Mouse (Mus musculus) neural tube, embryonic 14.5 days (tissue): Measurements from ENCODE around the gene Hoxc10. TPM values are rescaled to one million over a fixed set of nuclear protein-coding genes. Genes with fewer than 3 reads are reported as not detected.

Experiments used
- ATAC-seq: fragments of 200-750 bp; cut with Nextera tagmentation; 2 replicates; pipeline ENCODE4 v1.8.0; 2017; ENCODE audit warnings: low read depth, mild to moderate bottlenecking, moderate TSS enrichment, moderate library complexity
- H3K27ac ChIP-seq: fragments of 300-500 bp; sonication (generic); 2 replicates; pipeline ENCODE4 v1.5.1; 2014; ENCODE audit warnings: low read depth, mild to moderate bottlenecking, control low read depth, low read length, moderate library complexity, mixed read lengths
- H3K27me3 ChIP-seq: fragments of 300-500 bp; sonication (generic); 2 replicates; pipeline ENCODE4 v1.6.1; 2014; ENCODE audit warnings: low read length; ENCODE audit not compliant: control insufficient read depth, insufficient read depth
- H3K36me3 ChIP-seq: fragments of 300-500 bp; sonication (generic); 2 replicates; pipeline ENCODE4 v1.6.1; 2014; ENCODE audit warnings: low read length, mixed read lengths; ENCODE audit not compliant: control insufficient read depth, insufficient read depth
- H3K4me1 ChIP-seq: fragments of 300-500 bp; sonication (generic); 2 replicates; pipeline ENCODE4 v1.6.1; 2014; ENCODE audit warnings: low read length; ENCODE audit not compliant: control insufficient read depth, insufficient read depth
- H3K4me2 ChIP-seq: fragments of 300-500 bp; sonication (generic); 2 replicates; pipeline ENCODE4 v1.6.1; 2014; ENCODE audit warnings: mild to moderate bottlenecking, low read depth, low read length, control low read depth
- H3K4me3 ChIP-seq: fragments of 300-500 bp; sonication (generic); 2 replicates; pipeline ENCODE4 v1.5.1; 2014; ENCODE audit warnings: low read depth, low read length, control low read depth, mixed read lengths
- H3K9ac ChIP-seq: fragments of 300-500 bp; sonication (generic); replicated peaks from 2 replicates; pipeline ENCODE4 v1.6.1; 2014; ENCODE audit warnings: low read depth, mild to moderate bottlenecking, control low read depth, low read length, mixed read lengths
- H3K9me3 ChIP-seq: fragments of 300-500 bp; sonication (generic); 2 replicates; pipeline ENCODE4 v1.6.1; 2016; ENCODE audit warnings: low read length; ENCODE audit not compliant: control insufficient read depth
- WGBS: fragments of 180-500 bp; shearing (Covaris S2); extraction: QIAGEN DNeasy Blood & Tissue Kit; methylation state at CpG from one replicate; pipeline ENCODE4 v1.1.7; 2014; 5-methylcytosine and 5-hydroxymethylcytosine counted together
- polyA plus RNA-seq: library from polyadenylated mRNA; unstranded; fragments of >200 nt; fragmentation: Nextera tagmentation; extraction: Ambion mirVana; gene quantifications from 2 replicates; pipeline ENCODE4 v1.2.1, GENCODE M21; 2014

Hoxc10 gene
- polyA plus RNA-seq, 1 experiment from 2014 or later: 94.7 TPM

DNA sequence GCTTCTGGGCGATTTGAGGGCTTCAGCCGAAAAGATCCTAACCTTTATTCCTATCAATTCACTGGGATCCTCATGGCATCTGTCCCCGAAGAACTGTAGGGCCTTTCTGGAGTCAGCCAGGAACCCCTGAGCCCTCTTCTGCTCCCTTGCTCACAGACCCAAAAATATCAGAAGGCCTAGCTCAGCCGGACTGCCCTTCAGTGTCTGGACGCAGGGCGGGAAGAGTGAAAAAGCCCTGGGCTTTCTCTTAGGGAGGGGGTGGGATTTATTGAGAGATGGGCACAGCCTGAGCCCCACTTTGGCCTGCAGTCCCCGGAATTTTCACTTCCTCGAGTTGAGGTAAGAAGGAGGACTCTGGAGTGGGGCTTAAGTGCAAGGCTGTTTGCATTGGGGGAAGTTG lies 3.3 kb upstream of the Hoxc10 start:
- H3K27ac ChIP-seq: peak overlapping the region; percentile 56; the same call in 1 of the 2 replicates
- peaks cover 27% of the 10 kb centered on the region for H3K27me3 ChIP-seq
- H3K4me2 ChIP-seq: peak overlapping the region; percentile 94
- peak overlapping the region; percentile 87 for H3K4me3 ChIP-seq
- peak overlapping the region; percentile 37 for H3K9ac ChIP-seq
- no peaks in the 10 kb centered on the region for H3K36me3 ChIP-seq
- H3K4me1 ChIP-seq: no peaks in the 10 kb centered on the region
- no peaks in the 10 kb centered on the region for H3K9me3 ChIP-seq
- ATAC-seq: no peak
- 7% methylated on average over 8 of the region's 8 CpGs for WGBS

DNA sequence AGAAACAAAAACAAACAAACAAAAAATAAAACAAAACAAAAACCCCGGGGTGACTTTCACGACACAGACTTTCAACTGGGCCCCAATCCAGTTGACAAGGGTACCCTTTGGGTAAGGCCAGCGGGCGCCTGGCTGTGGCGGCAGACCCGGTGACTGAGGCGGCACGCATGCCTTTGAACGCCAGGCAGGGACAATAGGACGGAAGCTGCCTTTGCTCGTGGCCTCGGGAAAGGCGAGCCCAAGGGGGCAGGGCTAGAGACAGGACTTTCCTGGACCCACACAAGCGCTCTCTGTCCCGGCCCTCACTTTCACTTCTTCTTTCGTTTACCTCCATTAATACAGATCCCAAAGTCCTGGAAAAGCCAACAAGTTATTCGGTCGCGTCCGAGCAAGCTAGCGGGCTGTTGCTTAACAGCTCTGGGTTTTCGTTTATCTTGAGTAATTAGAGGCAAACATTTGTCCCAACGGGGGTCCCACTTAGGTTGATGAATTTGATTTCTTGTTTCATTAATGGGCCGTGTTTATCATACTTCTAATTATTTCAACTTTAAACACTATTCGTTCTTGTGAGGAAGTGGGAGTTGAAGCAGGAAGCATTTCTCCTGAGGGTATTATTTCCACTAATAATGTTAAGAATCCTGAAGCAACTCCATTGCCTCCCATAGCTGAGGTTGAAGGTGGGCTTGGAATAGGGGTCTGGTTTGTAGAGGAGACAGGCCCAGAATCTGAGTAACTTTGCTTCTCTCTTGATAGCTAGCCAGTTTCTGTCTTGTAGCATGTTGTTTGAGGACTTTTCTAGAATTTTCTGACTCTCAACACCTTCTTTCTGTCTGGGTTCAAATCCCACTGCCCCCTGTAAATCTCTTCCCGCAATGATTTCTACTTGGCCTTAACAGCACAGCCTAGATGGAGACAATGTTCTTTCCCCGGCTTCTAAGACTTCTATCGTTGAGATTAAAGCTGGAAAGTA lies 2.6 kb upstream of the Hoxc10 start:
- Histone ChIP-seq H3K9me3 (no peaks in the 10 kb centered on the region), H3K9ac (peak overlapping the region; percentile 37), H3K36me3 (no peaks in the 10 kb centered on the region), H3K27me3 (peaks cover 26% of the 10 kb centered on the region), H3K4me3 (peak overlapping the region; percentile 87), H3K4me2 (peak overlapping the region; percentile 94), H3K4me1 (no peaks in the 10 kb centered on the region), H3K27ac (peak overlapping the region; percentile 56; the same call in 1 of the 2 replicates)
- no peak for ATAC-seq
- WGBS: 3% methylated on average over 28 of the region's 28 CpGs

DNA sequence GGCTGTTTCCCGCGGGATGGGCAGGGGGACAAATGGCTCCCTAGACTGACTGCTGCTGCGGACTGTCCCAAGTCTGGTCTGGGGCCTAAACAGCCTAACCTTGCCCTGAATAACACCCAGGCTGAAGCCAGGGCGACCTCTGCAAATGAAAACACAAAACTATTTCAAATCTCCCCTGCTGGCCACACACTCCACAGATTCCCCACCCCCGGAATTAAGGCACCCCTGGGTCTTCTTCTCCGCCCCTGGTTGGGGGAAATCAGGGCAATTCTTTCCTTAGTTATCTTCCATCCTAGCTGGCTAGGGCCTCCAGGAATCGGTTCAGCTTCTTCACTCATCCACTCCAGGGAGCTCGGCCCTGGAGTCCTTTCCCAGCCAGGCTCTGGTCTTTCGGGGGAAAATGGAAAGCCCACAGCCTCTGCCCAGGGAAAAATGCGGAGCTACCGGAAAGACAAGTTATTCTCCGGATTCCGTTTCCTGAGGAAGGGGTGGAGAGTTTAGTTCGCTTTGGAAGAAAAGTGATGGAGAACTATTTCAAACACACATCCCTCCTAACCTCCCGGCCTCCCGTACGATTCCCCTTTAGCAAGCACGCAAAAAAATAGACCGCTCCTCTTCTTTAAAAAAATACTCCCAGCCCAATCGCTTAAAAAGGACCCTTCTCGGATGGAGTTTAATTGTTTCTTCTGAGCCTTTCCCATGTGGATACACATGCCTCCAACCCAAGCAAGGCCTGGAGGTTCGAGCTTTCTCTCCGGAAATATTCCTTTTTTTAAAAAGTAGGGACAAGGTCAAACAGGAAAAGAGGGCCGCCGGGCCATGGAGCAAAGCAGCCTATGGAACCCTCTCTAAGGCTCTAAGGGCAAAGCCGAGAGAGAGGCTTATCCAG lies 1.3 kb upstream of the Hoxc10 start:
- WGBS: 9% methylated on average over 26 of the region's 26 CpGs
- Histone ChIP-seq H3K4me1 (0 out of 2 replicates have a peak, but pooled peaks cover 3% of the 10 kb centered on the region), H3K4me3 (peak overlapping the region; percentile 87), H3K9ac (peak overlapping the region; percentile 37), H3K27ac (peak overlapping the region; percentile 56), H3K27me3 (peaks cover 25% of the 10 kb centered on the region), H3K36me3 (no peaks in the 10 kb centered on the region), H3K9me3 (no peaks in the 10 kb centered on the region), H3K4me2 (peak overlapping the region; percentile 94)
- no peak for ATAC-seq

DNA sequence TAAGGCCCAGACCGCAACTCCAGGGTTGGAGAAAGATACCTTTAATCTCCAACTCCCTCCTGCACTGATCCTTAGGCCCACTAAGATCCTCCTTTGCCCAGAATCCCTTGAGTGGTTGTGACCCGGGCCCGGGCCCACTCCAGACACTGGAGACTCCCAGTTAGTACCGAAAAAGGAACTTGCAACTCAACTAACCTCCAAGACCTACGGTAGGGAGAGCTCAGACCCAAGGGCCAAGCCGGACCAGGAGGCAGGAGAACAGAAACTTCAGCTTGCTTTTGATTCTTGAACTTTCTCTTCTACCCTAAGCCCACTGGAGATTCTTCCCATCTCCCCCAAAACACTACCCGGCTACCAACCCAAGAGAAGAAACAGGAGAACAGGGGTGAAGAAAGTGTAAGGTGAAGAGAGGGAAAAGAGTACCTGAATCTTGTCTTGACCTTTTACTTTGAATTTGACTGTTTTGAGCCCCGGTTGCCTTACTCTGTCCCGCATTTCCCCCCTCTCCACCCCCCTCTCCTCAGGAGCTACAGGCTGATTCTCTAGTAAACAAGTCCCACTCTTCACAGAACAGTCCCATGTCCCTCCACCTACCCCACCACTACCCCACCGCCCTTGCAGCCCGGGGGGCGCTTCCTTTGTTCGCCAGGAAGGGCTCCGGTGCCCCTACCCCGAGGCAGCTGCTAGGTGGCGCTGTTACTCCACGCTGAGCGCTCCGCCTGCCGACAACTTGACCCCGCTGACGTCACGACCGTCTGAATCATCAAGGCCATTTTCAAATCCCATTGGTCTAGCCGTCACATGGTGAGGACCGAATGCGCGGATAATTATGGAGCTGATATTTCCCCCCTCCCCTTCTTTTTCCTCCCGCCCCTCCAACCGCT lies 462 bp upstream of the Hoxc10 start:
- H3K36me3 ChIP-seq: no peaks in the 10 kb centered on the region
- 4% methylated on average over 29 of the region's 30 CpGs for WGBS

DNA sequence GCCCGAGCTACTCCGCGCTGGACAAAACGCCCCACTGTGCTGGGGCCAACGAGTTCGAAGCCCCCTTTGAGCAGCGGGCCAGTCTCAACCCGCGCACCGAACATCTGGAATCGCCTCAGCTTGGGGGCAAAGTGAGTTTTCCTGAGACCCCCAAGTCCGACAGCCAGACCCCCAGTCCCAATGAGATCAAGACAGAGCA lies 615 bp downstream of the Hoxc10 start, which contains the start of gene Hoxc5:
Gene Hoxc5, plus strand, starts transcription at position 132 of the 199 bp plus-strand sequence.
- Histone ChIP-seq H3K9ac (peak within 1 kb of the TSS; percentile 82), H3K27me3 (peaks cover 13% of the 10 kb centered on the region), H3K4me3 (peak within 1 kb of the TSS; percentile 87), H3K4me2 (peak within 1 kb of the TSS; percentile 94), H3K9me3 (no peaks in the 10 kb centered on the region), H3K4me1 (peaks cover 6% of the 10 kb centered on the region; the same call in 1 of the 2 replicates), H3K27ac (peak within 1 kb of the TSS; percentile 81), H3K36me3 (no peaks in the 10 kb centered on the region)
- WGBS: 3% methylated on average over 12 of the region's 12 CpGs
- no peak for ATAC-seq

More for the DNA sequence above, 462 bp upstream of the Hoxc10 start:
- no peaks in the 10 kb centered on the region for H3K9me3 ChIP-seq
- H3K4me2 ChIP-seq: peak overlapping the region; percentile 94
- H3K9ac ChIP-seq: peak overlapping the region; percentile 82
- ATAC-seq: peak; percentile 85
- H3K4me3 ChIP-seq: peak overlapping the region; percentile 87
- peaks cover 19% of the 10 kb centered on the region for H3K27me3 ChIP-seq
- peak overlapping the region; percentile 81 for H3K27ac ChIP-seq
- 0 out of 2 replicates have a peak, but pooled peaks cover 6% of the 10 kb centered on the region for H3K4me1 ChIP-seq

DNA sequence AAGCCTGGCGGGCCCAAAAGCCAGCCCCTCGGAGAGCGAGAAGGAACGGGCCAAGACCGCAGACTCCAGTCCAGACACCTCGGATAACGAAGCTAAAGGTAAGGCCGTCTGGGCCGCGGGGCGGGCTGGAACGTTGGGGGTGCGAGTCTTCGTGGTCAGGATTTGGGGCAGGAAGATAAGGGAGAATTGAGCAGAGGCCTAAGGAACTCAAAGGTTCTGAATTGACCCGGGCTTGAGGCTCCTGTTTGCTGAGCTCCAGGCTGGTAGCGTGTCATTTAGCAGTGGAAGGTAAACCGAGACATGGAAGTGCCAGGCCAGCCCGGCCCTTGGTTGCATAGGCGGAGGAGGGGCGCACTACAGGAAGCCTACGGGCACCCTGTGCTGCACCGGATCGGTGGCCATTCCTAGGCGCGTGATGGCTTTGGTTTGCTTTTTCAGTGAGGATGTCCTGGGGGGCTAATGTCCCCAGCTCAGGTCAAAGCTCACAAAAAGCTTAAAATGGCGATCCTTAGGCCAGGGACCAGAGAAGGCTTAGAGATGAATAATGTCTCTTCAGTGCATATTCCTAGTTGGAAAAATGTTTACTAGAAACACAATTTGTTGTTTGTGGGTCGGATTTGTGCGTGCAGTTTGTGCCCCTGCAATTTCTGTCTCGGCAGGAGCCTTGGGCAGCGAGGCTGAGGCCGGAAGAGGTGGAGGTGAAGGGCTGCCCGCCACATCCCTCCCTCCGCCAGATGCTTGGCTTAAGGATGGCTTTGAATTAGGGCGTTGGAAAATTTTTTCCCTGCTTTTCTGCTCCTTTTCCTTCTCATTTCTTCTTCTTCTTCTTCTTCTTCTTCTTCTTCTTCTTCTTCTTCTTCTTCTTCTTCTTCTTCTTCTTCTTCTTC lies 1.2 kb downstream of the Hoxc10 start:
- peak overlapping the region; percentile 81 for H3K27ac ChIP-seq
- ATAC-seq: 0 out of 2 replicates have a peak, but pooled peaks have one; percentile 13
- 3% methylated on average over 34 of the region's 34 CpGs for WGBS
- no peaks in the 10 kb centered on the region for H3K9me3 ChIP-seq
- no peaks in the 10 kb centered on the region for H3K36me3 ChIP-seq
- H3K4me1 ChIP-seq: peaks cover 9% of the 10 kb centered on the region; the same call in 1 of the 2 replicates
- H3K27me3 ChIP-seq: peaks cover 13% of the 10 kb centered on the region
- H3K9ac ChIP-seq: peak overlapping the region; percentile 82
- H3K4me3 ChIP-seq: peak overlapping the region; percentile 87
- H3K4me2 ChIP-seq: peak overlapping the region; percentile 94

DNA sequence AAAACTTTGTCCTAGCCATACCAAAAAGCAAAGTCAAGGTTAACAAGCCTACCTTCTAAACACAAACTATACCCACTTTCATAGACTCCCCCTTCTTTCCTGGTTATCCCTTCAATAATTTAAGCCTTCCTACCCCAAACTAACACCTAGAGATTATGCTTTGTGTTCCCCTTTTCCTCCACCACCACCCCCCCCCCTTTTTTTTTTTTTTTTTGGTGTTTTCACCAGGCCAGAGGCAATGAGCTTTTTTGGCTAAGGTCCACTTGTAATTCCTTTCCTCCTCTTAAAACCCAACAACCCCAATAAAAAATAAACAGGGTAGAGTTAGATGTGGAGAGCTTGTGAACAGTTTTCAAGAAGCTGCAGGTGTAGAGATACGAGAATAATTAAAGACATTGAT lies 2.7 kb downstream of the Hoxc10 start:
- Histone ChIP-seq H3K9ac (peak overlapping the region; percentile 82), H3K27me3 (peaks cover 9% of the 10 kb centered on the region)

More for the DNA sequence above, 2.7 kb downstream of the Hoxc10 start:
- Histone ChIP-seq H3K36me3 (no peaks in the 10 kb centered on the region), H3K27ac (peak overlapping the region; percentile 48; the same call in 1 of the 2 replicates), H3K4me1 (peaks cover 9% of the 10 kb centered on the region; the same call in 1 of the 2 replicates), H3K4me3 (peak overlapping the region; percentile 87), H3K9me3 (no peaks in the 10 kb centered on the region), H3K4me2 (peak overlapping the region; percentile 94)
- ATAC-seq: no peak
- 22% methylated on average over 1 of the region's 1 CpGs for WGBS
